Mouse (Mus musculus): ENCODE measurements around the gene Hoxd11.
A peak's percentile ranks its signal among the peaks of the same experiment; 100 is the strongest.

Gene Hoxd11

DNA sequence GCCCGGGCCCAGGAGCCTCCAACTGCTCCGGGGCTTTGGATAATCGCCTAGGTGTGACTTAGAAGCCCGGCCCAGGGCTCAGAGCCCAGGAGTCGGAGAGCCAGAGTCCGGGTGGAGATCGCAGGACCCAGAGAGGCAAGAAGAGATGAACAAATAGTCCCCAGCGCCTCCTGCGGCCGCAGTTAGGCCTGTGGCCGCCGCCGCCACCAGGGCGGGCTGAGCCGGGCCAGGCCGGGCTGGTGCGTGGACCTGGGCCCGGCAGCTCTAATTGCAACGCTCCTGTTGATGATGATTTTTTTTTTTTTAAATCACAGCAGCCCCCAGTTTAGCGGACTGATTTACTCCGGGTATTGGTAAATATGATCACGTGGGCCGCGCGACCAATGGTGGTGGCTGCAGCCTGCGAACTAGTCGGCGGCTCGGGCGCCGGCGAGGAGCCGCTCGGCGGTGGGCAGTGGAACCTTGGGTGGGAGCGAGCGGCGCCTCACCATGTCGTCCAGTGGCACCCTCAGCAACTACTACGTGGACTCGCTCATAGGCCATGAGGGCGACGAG is 18.3 kb downstream of the Hoxd11 start, which contains the start of gene Hoxd9:
Gene Hoxd9, plus strand, starts transcription at position 161 of the 555 bp plus-strand sequence.
- DNase-seq, result no peak

DNA sequence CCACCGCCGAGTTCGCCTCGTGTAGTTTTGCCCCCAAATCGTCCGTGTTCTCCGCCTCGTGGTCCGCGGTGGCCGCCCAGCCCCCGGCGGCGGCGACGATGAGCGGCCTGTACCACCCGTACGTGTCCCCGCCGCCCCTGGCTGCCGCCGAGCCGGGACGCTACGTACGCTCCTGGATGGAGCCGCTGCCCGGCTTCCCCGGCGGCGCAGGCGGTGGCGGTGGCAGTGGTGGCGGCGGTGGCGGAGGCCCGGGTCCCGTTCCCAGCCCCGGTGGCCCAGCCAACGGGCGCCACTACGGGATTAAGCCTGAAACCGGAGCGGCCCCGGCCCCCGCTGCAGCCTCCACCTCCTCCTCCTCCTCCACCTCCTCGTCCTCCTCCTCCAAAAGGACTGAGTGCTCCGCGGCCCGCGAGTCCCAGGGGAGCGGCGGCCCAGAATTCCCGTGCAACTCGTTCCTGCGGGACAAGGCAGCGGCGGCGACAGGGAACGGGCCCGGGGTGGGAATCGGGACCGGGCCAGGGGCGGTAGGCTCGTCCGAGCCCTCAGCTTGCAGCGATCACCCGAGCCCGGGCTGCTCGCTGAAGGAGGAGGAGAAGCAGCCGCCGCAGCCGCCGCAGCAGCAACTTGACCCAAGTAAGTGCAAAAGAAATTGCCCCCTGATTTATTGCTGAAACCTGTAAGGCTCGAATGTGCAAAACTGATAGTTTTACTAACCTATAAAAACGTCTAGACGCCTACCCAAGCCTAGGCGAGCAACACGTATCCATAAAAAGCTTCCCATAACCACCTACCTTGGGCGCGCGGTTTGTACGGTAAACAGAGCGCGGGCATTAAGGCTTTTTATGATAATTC is 19.1 kb downstream of the Hoxd11 start:
- DNase-seq, result no peak

DNA sequence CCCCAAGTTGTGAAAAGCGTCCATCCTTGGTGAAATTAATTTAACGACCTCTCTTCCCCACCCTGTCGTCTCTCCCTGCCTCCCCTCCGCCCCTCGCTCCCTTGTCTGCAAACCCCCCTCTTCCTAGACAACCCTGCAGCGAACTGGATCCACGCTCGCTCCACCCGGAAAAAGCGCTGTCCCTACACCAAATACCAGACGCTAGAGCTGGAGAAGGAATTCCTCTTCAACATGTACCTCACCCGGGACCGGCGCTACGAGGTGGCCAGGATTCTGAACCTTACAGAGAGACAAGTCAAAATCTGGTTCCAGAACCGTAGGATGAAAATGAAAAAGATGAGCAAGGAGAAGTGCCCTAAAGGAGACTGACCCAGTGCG is 19.7 kb downstream of the Hoxd11 start:
- no peak for DNase-seq

DNA sequence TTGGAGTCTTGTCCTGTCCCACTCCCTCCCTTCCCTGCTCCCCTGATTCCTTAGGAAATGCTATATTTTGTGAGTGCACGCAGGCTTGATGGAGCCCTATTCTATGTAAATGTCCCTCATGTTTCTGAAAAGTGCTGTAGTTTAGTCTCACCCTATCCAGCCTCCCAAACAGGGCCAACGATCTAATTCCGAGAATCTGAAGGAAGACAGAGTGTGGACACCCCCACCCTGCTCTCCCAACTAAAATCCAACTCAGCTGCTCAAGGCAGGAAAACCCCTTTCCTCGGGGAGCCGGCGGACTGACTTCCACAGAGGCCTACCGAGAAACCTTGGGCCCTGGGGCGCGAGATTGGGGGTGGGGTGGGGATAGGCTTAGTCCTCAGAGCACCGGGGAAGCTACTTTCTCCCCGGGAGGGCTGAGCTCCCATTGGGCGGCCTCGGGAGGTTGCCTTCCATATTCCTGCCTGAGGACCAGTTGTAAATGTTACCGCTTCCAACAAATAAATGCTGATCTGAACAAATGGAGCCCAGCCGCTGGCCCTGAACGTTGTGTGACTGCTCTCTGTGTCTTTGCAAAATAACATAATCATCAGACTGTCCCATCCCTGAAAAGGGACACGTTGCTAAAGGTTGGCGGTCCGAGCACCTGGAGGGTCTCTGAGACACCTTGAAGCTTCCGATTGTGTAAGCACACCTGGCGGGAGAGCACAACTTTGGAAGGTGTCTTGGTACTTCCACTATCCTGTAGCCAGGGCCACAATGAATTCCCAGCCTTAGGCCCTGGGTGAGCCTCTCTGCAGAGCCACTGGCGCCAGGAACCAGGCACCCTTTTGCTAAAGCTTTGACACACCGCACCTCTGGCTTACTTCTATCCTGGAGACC is 20.5 kb downstream of the Hoxd11 start:
- no peak for DNase-seq

DNA sequence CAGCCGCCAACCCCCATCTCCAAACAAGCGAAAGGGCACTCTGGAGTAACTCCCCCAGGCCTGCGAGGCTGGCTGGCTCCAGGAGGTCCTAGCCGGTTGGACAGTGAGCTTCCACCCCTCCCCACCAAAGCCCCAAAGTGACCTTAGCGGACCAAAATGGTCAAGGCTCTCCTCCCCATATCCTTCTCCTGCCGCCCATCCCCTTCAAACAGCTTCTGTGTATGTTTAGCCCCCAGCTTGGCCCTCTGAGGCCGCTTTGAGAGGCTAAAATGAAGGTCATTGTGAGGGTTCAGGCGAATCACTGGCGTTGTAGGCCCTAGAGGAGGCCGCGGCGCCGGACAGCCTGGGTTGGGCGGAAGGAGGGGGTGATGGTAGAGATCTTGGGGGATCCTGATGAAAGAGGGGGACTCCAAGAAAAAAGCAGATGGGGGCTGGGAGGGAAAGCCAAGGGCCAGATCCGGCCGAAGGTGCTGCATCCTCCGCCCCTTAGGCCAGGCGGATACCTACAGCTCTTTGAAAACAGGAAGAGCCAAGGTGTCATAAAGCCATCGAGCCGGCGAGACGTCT is 21.3 kb downstream of the Hoxd11 start:
- DNase-seq, result no peak

DNA sequence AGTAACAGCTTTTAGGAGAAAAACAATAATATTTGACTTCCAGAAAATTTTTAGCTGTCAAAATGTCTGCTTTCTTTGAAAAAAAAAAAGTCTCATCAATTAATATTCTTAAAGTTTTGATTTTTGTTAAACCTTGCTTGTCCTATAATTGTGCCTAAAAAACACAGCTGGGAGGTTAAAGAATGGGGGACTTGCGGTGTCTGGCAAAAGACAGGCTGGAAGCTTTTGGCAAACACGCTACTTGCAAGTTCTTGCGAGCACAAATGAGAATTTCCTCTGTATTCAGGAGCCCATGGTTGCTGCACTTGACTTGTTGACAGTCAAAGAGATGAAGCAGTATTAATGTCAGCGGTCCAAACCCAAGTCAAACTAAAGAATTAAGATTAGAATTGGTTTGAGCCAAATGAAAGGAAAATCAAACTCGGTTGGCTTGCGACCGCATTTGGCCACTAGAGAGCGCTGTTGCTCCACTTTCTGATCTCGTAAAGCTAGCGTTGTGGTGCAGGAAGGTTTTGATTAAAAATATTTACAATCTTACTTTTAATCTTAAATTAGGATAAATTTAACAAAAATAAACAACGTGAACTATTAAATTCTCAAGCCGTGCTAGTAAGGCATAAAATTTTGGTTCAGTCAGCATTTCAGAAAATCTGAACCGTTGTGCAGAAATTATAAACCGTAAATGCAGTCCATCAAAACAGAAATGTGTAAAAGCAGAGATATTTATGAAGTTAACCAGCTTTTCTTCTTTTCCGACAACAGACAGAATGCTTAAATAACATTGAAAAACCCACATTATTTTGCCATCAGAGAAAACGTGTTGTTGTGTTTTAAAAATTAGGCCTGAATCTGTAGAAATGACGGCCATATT is 22.8 kb downstream of the Hoxd11 start:
- DNase-seq, result peak; percentile 60

DNA sequence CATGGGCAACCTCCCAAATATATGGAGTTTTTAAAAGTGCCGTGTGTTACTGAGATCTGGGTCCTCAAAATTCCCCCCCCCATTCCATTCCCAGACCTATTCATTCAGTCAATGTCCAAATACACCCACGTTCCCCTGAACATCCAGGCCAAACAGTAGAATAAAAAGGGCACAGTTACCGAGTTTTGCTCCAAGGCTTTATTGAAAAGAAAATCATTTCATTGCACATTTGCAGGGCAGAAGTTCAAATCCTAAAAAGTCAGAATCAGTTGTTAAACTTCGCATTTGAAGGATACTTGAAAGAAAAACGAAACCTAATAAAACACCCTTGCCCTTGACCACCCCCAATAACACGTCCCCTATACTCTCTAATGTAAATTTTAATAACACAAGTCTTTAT is 23.5 kb downstream of the Hoxd11 start:
- no peak for DNase-seq

DNA sequence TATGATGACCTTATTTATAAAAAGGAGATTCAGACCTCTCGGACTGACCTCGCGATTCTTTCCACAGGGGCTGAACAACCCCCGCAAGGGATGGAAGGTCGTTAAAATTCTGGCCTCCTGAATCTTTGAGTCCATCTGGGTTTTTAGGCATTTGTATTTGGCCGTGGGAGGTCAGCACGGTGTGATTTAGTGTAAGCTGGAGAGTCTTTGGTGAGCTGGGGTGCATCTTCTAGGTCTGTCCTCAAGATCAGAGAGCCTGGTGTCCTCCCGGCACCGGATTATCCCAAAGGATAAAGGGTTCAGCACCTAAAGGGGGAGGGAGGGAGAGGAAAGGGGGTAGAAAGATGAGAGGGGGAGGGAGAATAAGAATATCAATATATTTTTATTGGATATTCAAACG is 24.0 kb downstream of the Hoxd11 start:
- no peak for DNase-seq

DNA sequence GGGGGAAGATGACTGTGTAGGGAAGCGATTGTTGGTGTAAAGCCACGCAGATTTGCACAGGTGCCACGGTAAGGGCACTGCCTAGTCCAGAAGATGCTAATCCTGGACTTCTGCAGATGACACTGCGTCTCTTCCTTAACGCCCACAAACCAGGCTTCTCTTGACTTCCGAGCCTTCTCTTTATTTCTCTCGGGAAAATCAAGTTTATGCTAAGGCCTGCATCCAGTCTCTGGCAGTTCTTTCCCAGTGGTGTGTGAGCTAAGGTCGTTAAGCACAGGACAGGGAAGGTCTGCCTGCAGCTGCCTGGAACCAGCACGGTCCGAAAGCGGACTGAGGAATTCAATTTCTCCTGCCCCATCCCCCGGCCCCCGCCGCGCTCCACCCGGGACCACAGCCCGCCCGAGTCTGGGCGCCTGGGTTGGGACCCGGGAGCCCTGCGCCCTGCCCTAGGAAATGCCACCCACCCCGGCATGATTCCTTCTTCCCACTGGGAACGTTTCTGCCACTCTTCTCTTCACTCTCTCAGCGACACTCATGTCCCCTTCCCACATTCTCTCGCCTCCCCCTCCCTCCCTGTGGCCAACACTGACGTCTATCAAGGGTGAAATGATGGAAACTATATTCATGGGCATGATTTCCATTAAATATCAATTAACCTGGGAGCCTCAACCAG is 24.5 kb downstream of the Hoxd11 start:
- no peak for DNase-seq

DNA sequence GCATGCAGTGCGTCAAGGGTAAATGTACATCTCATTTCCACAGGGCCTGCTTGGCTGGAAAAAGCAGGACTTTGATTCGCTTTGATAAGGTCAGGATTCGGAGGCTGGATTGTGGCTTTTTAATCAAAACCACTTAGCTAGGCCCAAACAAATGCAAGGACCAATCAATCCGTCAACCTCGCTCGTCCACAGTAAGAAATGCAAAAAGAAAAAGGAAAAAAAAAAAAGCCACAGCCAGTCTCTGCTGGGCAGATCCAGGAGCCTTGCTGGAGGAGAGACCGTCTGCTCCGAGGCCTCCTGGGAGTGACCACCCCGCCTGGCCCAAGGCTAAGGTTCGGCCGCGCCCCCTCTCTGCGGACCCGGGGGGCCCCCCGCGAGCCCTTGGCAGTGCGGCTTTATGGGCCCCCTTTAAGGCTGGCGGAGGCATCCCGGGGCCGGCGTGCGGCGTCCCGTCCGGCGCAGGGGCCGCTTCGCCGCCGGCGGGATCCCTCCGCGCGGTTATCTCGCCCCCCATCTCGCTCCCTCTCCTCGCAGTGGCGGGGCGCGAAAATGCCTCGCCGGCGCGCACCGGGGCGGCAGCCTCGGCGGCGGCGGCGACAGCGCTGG is 25.1 kb downstream of the Hoxd11 start, which contains the start of gene Hoxd8:
Gene Hoxd8, plus strand, starts transcription at position 223 of the 606 bp plus-strand sequence.
- no peak for DNase-seq

DNA sequence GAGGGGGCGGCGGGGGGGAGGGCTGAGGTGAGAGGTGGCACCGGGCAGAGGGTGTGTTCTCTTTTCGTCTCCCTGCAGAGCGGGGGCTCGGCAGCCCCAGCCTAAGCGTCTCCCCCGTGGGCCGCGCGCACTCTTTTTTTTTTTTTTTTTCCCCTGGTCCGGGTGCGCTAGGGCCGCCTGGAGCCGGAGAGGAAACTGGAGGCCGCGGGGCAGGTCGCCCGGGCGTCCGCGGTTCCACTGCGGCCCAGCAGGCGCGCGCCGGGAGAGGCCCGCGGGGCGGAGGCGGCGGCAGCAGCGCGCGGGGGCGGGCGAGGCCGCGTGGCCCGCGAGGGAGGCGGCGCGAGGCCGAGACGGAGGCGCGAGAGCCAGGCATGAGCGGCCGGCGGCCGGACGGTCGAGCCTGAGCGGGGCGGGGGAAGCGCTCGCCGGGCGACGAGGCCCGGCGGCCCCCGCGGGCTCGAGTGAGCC is 25.7 kb downstream of the Hoxd11 start:
- no peak for DNase-seq

DNA sequence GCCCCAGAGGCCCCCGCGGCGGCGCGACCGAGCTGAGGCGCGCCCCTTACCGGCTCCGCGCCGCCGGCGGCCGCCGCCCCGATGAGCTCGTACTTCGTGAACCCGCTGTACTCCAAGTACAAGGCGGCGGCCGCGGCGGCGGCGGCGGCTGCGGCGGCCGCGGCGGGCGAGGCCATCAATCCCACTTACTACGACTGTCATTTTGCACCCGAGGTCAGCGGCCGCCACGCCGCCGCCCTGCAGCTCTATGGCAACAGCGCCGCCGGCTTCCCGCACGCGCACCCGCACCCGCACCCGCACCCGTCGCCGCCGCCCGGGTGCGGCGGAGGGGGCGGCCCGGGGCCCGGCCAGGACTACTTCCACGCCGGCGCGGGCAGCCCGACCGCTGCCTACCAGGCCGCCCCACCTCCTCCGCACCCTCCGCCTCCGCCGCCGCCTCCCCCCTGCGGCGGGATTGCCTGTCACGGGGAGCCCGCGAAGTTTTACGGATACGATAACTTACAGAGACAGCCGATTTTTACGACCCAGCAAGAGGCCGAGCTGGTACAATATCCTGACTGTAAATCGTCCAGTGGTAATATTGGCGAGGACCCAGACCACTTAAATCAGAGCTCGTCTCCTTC is 26.2 kb downstream of the Hoxd11 start:
- no peak for DNase-seq

DNA sequence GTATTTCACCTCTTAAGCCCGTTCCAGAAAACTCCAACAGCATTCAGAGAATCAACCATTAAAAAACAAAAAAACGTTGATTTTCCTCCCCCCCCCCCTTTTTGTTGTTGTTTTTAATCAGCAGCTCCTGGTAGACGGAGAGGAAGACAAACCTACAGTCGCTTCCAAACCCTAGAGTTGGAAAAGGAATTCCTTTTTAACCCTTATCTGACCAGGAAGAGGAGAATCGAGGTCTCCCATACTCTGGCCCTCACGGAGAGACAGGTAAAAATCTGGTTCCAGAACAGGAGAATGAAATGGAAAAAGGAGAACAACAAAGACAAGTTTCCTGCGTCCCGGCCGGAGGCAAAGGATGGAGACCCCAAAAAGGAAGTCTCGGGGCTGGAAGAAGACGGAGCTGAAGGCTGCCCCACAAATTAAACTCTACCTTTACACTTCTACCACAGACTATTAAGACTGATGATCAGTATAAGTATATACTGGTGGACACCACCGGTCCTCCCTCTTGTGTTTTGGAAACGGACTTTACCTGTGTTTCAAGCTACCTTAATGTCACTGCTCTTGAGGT is 27.1 kb downstream of the Hoxd11 start:
- no peak for DNase-seq

DNA sequence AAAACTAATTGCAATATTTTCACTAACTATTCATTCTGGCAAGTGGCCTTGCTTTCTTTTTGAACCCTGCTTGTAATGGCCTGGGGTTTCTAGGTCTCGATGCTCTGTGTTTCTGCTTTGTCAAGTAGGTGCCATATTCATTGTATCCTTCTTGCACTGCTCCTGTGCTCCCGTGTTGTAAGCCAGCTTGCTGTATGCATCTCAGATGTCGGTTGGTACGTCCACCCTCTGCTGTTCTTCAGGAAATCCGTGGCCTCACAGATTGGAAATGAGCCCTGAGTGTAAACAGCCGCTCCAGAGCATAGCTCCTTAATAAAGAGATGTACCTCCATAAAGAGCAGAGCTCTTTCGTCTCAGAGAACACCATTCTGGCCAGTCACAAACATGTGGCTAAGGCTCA is 28.2 kb downstream of the Hoxd11 start:
- DNase-seq, result no peak

DNA sequence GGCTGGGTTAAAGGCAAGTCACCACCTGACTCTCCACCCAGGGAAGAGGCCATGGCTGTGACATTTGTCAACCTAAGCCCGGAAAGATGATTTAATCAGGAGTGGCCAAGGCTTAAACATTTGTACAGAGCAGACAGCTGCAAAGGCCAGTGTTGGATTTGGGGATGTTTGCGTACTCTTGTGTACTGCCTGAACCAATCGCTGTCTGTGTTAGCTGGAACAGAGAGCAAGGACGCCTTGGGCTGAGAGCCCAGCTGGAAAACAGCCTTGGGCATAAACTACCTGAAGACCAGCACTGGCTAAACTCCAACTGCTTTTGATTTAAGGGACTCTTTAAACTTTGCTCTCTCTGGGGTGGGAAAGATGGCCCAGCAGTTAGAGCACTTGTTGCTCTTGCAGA is 29.3 kb downstream of the Hoxd11 start:
- no peak for DNase-seq

DNA sequence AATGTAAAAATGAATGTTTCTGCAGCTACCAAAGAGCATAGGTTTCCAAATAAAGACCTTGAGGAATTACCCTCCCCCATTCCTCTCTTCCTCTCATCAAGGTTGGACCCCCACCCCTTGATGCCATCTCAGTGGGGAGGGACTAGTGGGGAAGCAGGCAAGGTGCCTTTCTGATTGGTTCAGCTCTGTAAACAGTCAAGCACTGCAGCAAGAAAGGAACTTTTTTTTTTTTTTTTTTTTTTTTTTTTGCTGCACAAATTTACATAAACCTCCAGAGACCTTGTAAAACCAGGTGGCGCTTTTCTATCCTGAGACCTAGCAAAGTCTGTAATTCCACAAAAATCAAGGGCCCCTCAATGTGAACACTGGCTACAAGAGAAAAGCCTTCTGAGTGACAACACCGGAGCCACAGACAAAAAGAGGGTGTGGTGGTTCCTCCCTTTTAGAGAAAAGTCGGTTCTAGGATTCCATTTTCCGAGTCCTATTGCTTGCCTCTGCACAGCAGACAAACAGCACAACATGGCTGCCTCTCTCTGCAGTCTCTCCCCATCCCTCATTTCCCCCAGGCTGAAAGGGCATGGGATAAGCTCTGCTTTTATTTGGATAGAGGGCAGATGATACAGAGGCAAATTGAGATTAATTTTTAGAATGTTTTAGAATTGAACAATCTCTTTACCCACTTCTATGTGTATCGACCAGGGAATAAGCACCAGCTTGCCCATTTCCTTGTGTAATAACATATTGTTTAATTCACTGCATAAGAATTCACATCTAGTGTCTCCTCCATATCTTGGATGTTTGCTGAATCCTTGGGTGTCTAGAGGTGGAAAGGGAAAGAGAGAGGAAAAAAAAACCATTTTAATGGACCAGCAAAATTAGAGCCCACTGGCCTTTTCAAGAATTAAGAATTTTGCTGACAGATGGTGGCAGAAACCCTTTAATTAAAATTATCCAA is 30.4 kb downstream of the Hoxd11 start:
- DNase-seq, result no peak

DNA sequence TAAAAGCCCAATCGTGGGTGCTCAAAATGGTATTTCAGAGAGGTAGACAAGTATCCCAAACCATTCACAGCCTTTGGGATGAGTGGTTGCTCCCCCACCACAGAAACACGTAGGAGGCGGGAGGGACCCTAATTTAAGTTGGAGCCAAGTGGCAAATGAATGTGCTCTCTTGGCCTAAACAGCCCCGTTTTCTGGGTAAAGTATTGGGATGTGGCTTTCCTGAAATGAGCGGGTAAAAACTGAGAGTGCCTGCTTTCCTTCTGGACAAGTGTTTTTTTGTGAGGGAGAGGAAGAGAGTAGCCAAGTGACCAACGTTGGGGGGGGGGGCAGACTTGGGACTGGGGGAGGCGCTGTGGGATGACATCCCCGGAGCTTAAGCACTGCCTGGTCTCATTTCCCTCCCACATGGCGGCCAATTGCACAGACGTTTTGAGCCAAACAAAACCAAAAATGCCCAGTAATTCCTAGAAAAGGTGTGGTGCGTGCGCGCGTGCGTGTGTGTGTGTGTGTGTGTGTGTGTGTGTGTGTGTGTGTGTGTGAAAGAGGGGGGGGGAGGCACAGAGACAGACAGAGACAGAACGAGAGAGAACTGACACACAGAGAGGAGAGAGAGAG is 31.7 kb downstream of the Hoxd11 start:
- DNase-seq, result no peak
